Mouse (Mus musculus): ENCODE measurements at regions not wholly inside any gene's neighbourhood (a gene's known extent, or its start where the extent isn't known, plus 50 kb on each side); places are given as distances from the start of the nearest gene placed in this dataset.

GRCm38 (mm10) chr12:70684354-70684753 is 141.0 kb upstream of the Frmd6 start:
- Histone ChIP-seq H3K4me1 (ENCODE audit: control insufficient read depth, insufficient read depth) (peaks cover 24% of the 10 kb centered on the region), H3K9me3 (replicated peaks; ENCODE audit: control insufficient read depth, low read length) (no peaks in the 10 kb centered on the region), H3K4me2 (ENCODE audit: low read depth, low read length) (no peak overlapping the region), H3K27me3 (ENCODE audit: control insufficient read depth, insufficient read depth, low read length) (no peaks in the 10 kb centered on the region), H3K4me3 (ENCODE audit: low read depth, low read length) (no peak overlapping the region), H3K9ac (replicated peaks; ENCODE audit: low read depth, low read length) (no peak overlapping the region), H3K27ac (ENCODE audit: low read depth) (peak overlapping the region; percentile 25; the same call in 1 of the 2 replicates), H3K36me3 (replicated peaks; ENCODE audit: control insufficient read depth, insufficient read depth, low read length) (no peaks in the 10 kb centered on the region)
- TF ChIP-seq CTCF (IDR thresholded peaks at IDR 0.05; ENCODE audit: low read depth), result no peak
- TF ChIP-seq EP300 (IDR thresholded peaks at IDR 0.05; ENCODE audit: low read depth), result no peak
- 21% methylated on average over 9 of the region's 9 CpGs for WGBS
- no peak for ATAC-seq (ENCODE audit: insufficient read depth, low read depth)
- peak; percentile 32 for DNase-seq (ENCODE audit: low spot score)

GRCm38 (mm10) chr12:70685432-70685831 is 139.9 kb upstream of the Frmd6 start:
- 87% methylated on average over 10 of the region's 10 CpGs for WGBS
- Histone ChIP-seq H3K9me3 (replicated peaks; ENCODE audit: control insufficient read depth, low read length) (no peaks in the 10 kb centered on the region), H3K4me2 (ENCODE audit: low read depth, low read length) (no peak overlapping the region), H3K4me3 (ENCODE audit: low read depth, low read length) (no peak overlapping the region), H3K27me3 (ENCODE audit: control insufficient read depth, insufficient read depth, low read length) (no peaks in the 10 kb centered on the region), H3K9ac (replicated peaks; ENCODE audit: low read depth, low read length) (no peak overlapping the region), H3K4me1 (ENCODE audit: control insufficient read depth, insufficient read depth) (peaks cover 23% of the 10 kb centered on the region), H3K36me3 (replicated peaks; ENCODE audit: control insufficient read depth, insufficient read depth, low read length) (no peaks in the 10 kb centered on the region), H3K27ac (ENCODE audit: low read depth) (no peak overlapping the region)
- DNase-seq (ENCODE audit: low spot score) (no peak), ATAC-seq (ENCODE audit: insufficient read depth, low read depth) (no peak)
- TF ChIP-seq CTCF (IDR thresholded peaks at IDR 0.05; ENCODE audit: low read depth), result no peak
- no peak for TF ChIP-seq EP300 (IDR thresholded peaks at IDR 0.05; ENCODE audit: low read depth)

GRCm38 (mm10) chr12:70686337-70686736 is 139.0 kb upstream of the Frmd6 start:
- H3K36me3 ChIP-seq (replicated peaks; ENCODE audit: control insufficient read depth, insufficient read depth, low read length), result no peaks in the 10 kb centered on the region
- no peaks in the 10 kb centered on the region for H3K27me3 ChIP-seq (ENCODE audit: control insufficient read depth, insufficient read depth, low read length)
- no peak for DNase-seq (ENCODE audit: low spot score)
- H3K4me2 ChIP-seq (ENCODE audit: low read depth, low read length), result no peak overlapping the region
- WGBS, result 77% methylated on average over 10 of the region's 10 CpGs
- H3K27ac ChIP-seq (ENCODE audit: low read depth), result no peak overlapping the region
- H3K4me3 ChIP-seq (ENCODE audit: low read depth, low read length), result no peak overlapping the region
- peaks cover 23% of the 10 kb centered on the region for H3K4me1 ChIP-seq (ENCODE audit: control insufficient read depth, insufficient read depth)
- ATAC-seq (ENCODE audit: insufficient read depth, low read depth), result no peak
- no peaks in the 10 kb centered on the region for H3K9me3 ChIP-seq (replicated peaks; ENCODE audit: control insufficient read depth, low read length)
- no peak for TF ChIP-seq EP300 (IDR thresholded peaks at IDR 0.05; ENCODE audit: low read depth)
- TF ChIP-seq CTCF (IDR thresholded peaks at IDR 0.05; ENCODE audit: low read depth), result no peak
- no peak overlapping the region for H3K9ac ChIP-seq (replicated peaks; ENCODE audit: low read depth, low read length)

- WGBS, result 25% methylated on average over 12 of the region's 12 CpGs
- H3K9ac ChIP-seq (replicated peaks; ENCODE audit: low read depth, low read length), result 0 out of 2 replicates have a peak overlapping the region, but pooled peaks have one; percentile 27
- no peaks in the 10 kb centered on the region for H3K9me3 ChIP-seq (replicated peaks; ENCODE audit: control insufficient read depth, low read length)
- ATAC-seq (ENCODE audit: insufficient read depth, low read depth) (peak; percentile 67), DNase-seq (ENCODE audit: low spot score) (peak; percentile 62)
- TF ChIP-seq CTCF (IDR thresholded peaks at IDR 0.05; ENCODE audit: low read depth) (no peak), EP300 (IDR thresholded peaks at IDR 0.05; ENCODE audit: low read depth) (no peak)
- H3K36me3 ChIP-seq (replicated peaks; ENCODE audit: control insufficient read depth, insufficient read depth, low read length), result no peaks in the 10 kb centered on the region
- peaks cover 23% of the 10 kb centered on the region for H3K4me1 ChIP-seq (ENCODE audit: control insufficient read depth, insufficient read depth)
- H3K4me3 ChIP-seq (ENCODE audit: low read depth, low read length), result no peak overlapping the region
- no peak overlapping the region for H3K27ac ChIP-seq (ENCODE audit: low read depth)
- H3K27me3 ChIP-seq (ENCODE audit: control insufficient read depth, insufficient read depth, low read length), result no peaks in the 10 kb centered on the region
- H3K4me2 ChIP-seq (ENCODE audit: low read depth, low read length), result no peak overlapping the region
These were observed 138.3 kb upstream of the Frmd6 start for GRCm38 (mm10) chr12:70686971-70687370.

- no peak for TF ChIP-seq EP300 (IDR thresholded peaks at IDR 0.05; ENCODE audit: low read depth)
- no peak for TF ChIP-seq CTCF (IDR thresholded peaks at IDR 0.05; ENCODE audit: low read depth)
- no peak overlapping the region for H3K27ac ChIP-seq (ENCODE audit: low read depth)
- no peak overlapping the region for H3K9ac ChIP-seq (replicated peaks; ENCODE audit: low read depth, low read length)
- H3K9me3 ChIP-seq (replicated peaks; ENCODE audit: control insufficient read depth, low read length), result no peaks in the 10 kb centered on the region
- WGBS, result 75% methylated on average over 5 of the region's 5 CpGs
- H3K4me3 ChIP-seq (ENCODE audit: low read depth, low read length), result no peak overlapping the region
- no peak overlapping the region for H3K4me2 ChIP-seq (ENCODE audit: low read depth, low read length)
- peaks cover 8% of the 10 kb centered on the region; the same call in 1 of the 2 replicates for H3K4me1 ChIP-seq (ENCODE audit: control insufficient read depth, insufficient read depth)
- no peaks in the 10 kb centered on the region for H3K36me3 ChIP-seq (replicated peaks; ENCODE audit: control insufficient read depth, insufficient read depth, low read length)
- no peak for DNase-seq (ENCODE audit: low spot score)
- ATAC-seq (ENCODE audit: insufficient read depth, low read depth), result peak; percentile 17; the same call in 1 of the 2 replicates
- no peaks in the 10 kb centered on the region for H3K27me3 ChIP-seq (ENCODE audit: control insufficient read depth, insufficient read depth, low read length)
These were observed 130.2 kb upstream of the Frmd6 start for GRCm38 (mm10) chr12:70695162-70695561.

- no peaks in the 10 kb centered on the region for H3K27me3 ChIP-seq (ENCODE audit: control insufficient read depth, insufficient read depth, low read length)
- no peak for ATAC-seq (ENCODE audit: insufficient read depth, low read depth)
- 70% methylated on average over 6 of the region's 6 CpGs for WGBS
- DNase-seq (ENCODE audit: low spot score), result no peak
- no peak for TF ChIP-seq EP300 (IDR thresholded peaks at IDR 0.05; ENCODE audit: low read depth)
- no peak for TF ChIP-seq CTCF (IDR thresholded peaks at IDR 0.05; ENCODE audit: low read depth)
- no peak overlapping the region for H3K4me3 ChIP-seq (ENCODE audit: low read depth, low read length)
- no peak overlapping the region for H3K4me2 ChIP-seq (ENCODE audit: low read depth, low read length)
- H3K9ac ChIP-seq (replicated peaks; ENCODE audit: low read depth, low read length), result no peak overlapping the region
- no peaks in the 10 kb centered on the region for H3K9me3 ChIP-seq (replicated peaks; ENCODE audit: control insufficient read depth, low read length)
- H3K27ac ChIP-seq (ENCODE audit: low read depth), result no peak overlapping the region
- H3K36me3 ChIP-seq (replicated peaks; ENCODE audit: control insufficient read depth, insufficient read depth, low read length), result no peaks in the 10 kb centered on the region
- H3K4me1 ChIP-seq (ENCODE audit: control insufficient read depth, insufficient read depth), result peaks cover 7% of the 10 kb centered on the region; the same call in 1 of the 2 replicates
These were observed 129.1 kb upstream of the Frmd6 start for GRCm38 (mm10) chr12:70696256-70696655.
